8 mouse cellular contexts compared by ENCODE assay signal in the genomic region with DNA sequence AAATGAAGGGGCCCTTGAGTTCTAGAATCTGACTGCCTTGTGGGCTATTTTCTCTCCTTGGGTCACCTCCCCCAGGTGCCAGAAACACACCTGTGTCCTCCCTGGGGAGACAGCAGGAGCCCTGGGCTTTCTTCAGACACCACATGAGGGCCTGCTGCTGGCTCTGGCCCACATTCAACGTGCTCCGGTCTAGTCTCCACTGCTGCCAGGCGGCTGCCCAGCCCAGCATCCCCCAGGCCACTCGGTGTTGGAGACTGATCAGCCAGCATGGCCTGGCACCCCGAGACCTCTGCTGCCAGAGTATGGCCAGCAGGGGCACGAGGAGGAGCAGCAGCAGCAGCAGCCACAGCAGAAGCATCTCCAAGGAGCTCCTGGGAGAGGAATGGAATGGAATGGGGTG. TPM values are rescaled to one million over a fixed set of nuclear protein-coding genes. Genes with fewer than 3 reads are reported as not detected.
DNase-seq lines count a peak whose midpoint lies in the region; ATAC-seq and TF ChIP-seq lines count a peak whose summit lies in the region.

No protein-coding gene starts in this region.

- H3K36me3 ChIP-seq in embryonic facial prominence, embryonic 11.5 days (replicated peaks; ENCODE audit: control insufficient read depth, insufficient read depth, low read depth, low read length): no peaks in the 10 kb centered on the region
- H3K36me3 ChIP-seq in intestine, embryonic 14.5 days (ENCODE audit: control insufficient read depth, insufficient read depth, low read length): no peaks in the 10 kb centered on the region

- no peak for TF ChIP-seq CTCF in layer of hippocampus, adult 2 months (conservative IDR thresholded peaks at IDR 0.05)

- no peaks in the 10 kb centered on the region for H3K4me1 ChIP-seq in embryonic facial prominence, embryonic 11.5 days (ENCODE audit: control insufficient read depth, insufficient read depth, low read length)
- peaks cover 4% of the 10 kb centered on the region; the same call in 1 of the 2 replicates for H3K4me1 ChIP-seq in intestine, embryonic 14.5 days (replicated peaks; ENCODE audit: control insufficient read depth, insufficient read depth, low read length)

- H3K4me2 ChIP-seq in embryonic facial prominence, embryonic 11.5 days (ENCODE audit: low read depth, low read length): peak overlapping the region; percentile 38; the same call in 1 of the 2 replicates
- peak overlapping the region; percentile 59 for H3K4me2 ChIP-seq in intestine, embryonic 14.5 days (ENCODE audit: low read length)

- peak overlapping the region; percentile 66 for H3K4me3 ChIP-seq in layer of hippocampus, adult 2 months
- H3K4me3 ChIP-seq in embryonic facial prominence, embryonic 11.5 days (ENCODE audit: low read depth, low read length): peak overlapping the region; percentile 38; the same call in 1 of the 2 replicates
- H3K4me3 ChIP-seq in intestine, embryonic 14.5 days (ENCODE audit: low read depth, low read length): peak overlapping the region; percentile 75

- ATAC-seq in embryonic facial prominence, embryonic 11.5 days (replicated peaks; ENCODE audit: insufficient number of reproducible peaks, low FRiP score, low TSS enrichment, low read depth): no peak
- ATAC-seq in intestine, embryonic 14.5 days (replicated peaks; ENCODE audit: low FRiP score, low TSS enrichment, low read depth): no peak

- WGBS in embryonic facial prominence, embryonic 11.5 days: 52% methylated on average over 6 of the region's 6 CpGs
- WGBS in intestine, embryonic 14.5 days: 64% methylated on average over 6 of the region's 6 CpGs

- no peak for DNase-seq in layer of hippocampus, adult 2 months (ENCODE audit: low spot score in 2 of 2)
- DNase-seq in layer of hippocampus, adult 11-12 months (ENCODE audit: low spot score): no peak
- DNase-seq in embryonic facial prominence, embryonic 11.5 days (ENCODE audit: low spot score): no peak
- no peak for DNase-seq in intestine, embryonic 14.5 days (ENCODE audit: low spot score)
- peak; percentile 15 for DNase-seq in neural tube, embryonic 10.5 days (ENCODE audit: extremely low spot score, low spot score)
- DNase-seq in right cerebral cortex, postnatal 25 days: no peak
- no peak for DNase-seq in adrenal gland, adult 8-10 months
- no peak for DNase-seq in thymus, postnatal 25 days

- H3K9ac ChIP-seq in embryonic facial prominence, embryonic 11.5 days (replicated peaks; ENCODE audit: low read length): peak overlapping the region; percentile 25; the same call in 1 of the 2 replicates
- H3K9ac ChIP-seq in intestine, embryonic 14.5 days (ENCODE audit: low read length): peak overlapping the region; percentile 45; the same call in 1 of the 2 replicates

- H3K27me3 ChIP-seq in embryonic facial prominence, embryonic 11.5 days (ENCODE audit: control insufficient read depth, insufficient read depth, low read length): no peaks in the 10 kb centered on the region
- H3K27me3 ChIP-seq in intestine, embryonic 14.5 days (replicated peaks; ENCODE audit: control insufficient read depth, insufficient read depth, low read length): no peaks in the 10 kb centered on the region

- H3K27ac ChIP-seq in layer of hippocampus, adult 2 months: peak overlapping the region; percentile 87
- H3K27ac ChIP-seq in embryonic facial prominence, embryonic 11.5 days (replicated peaks; ENCODE audit: low read depth, low read length): no peak overlapping the region
- H3K27ac ChIP-seq in intestine, embryonic 14.5 days (ENCODE audit: low read depth): no peak overlapping the region

- H3K9me3 ChIP-seq in embryonic facial prominence, embryonic 11.5 days (replicated peaks; ENCODE audit: control insufficient read depth, low read length): no peaks in the 10 kb centered on the region
- no peaks in the 10 kb centered on the region for H3K9me3 ChIP-seq in intestine, embryonic 14.5 days (ENCODE audit: control insufficient read depth, low read length)

RNA-seq across cellular contexts. Expression of gene Ghdc, which starts 0.8 kb away (rescaled TPM):
- 1 to 10 TPM; 4.3 to 5.2 TPM for total RNA-seq in layer of hippocampus, adult 2 months (2021)
- 1.4 and 1.5 TPM in 2 replicates for polyA plus RNA-seq in embryonic facial prominence, embryonic 11.5 days (2014; fragmentation: Nextera tagmentation; extraction: Ambion mirVana)
- 3.5 and 3.6 TPM in 2 replicates for polyA plus RNA-seq in intestine, embryonic 14.5 days (2014; fragmentation: Nextera tagmentation; extraction: Ambion mirVana)
- 10 to 100 TPM; 23.1 to 26.4 (median 24.7) TPM for total RNA-seq in adrenal gland, adult 8-10 months (2022)

RNA-seq across cellular contexts. Expression of gene Hcrt, which starts 7.2 kb away (rescaled TPM):
- total RNA-seq in layer of hippocampus, adult 2 months (2021): not detected
- polyA plus RNA-seq in embryonic facial prominence, embryonic 11.5 days (2014; fragmentation: Nextera tagmentation; extraction: Ambion mirVana): not detected in 2 replicates
- polyA plus RNA-seq in intestine, embryonic 14.5 days (2014; fragmentation: Nextera tagmentation; extraction: Ambion mirVana): not detected in 2 replicates
- not detected for total RNA-seq in adrenal gland, adult 8-10 months (2022)

RNA-seq across cellular contexts. Expression of gene Kcnh4, which starts 10.2 kb away (rescaled TPM):
- total RNA-seq in layer of hippocampus, adult 2 months (2021): 1 to 10 TPM; 1.8 to 2.8 TPM
- polyA plus RNA-seq in embryonic facial prominence, embryonic 11.5 days (2014; fragmentation: Nextera tagmentation; extraction: Ambion mirVana): 0.50 and 0.56 TPM in 2 replicates
- polyA plus RNA-seq in intestine, embryonic 14.5 days (2014; fragmentation: Nextera tagmentation; extraction: Ambion mirVana): 0.27 and 0.41 TPM in 2 replicates
- total RNA-seq in adrenal gland, adult 8-10 months (2022): under 1 TPM; 0.15 to 0.31 (median 0.23) TPM

RNA-seq across cellular contexts. Expression of gene Rab5c, which starts 32.0 kb away (rescaled TPM):
- total RNA-seq in layer of hippocampus, adult 2 months (2021): 100 to 1,000 TPM; 137 to 148 TPM
- polyA plus RNA-seq in embryonic facial prominence, embryonic 11.5 days (2014; fragmentation: Nextera tagmentation; extraction: Ambion mirVana): 76.6 and 86.1 TPM in 2 replicates
- polyA plus RNA-seq in intestine, embryonic 14.5 days (2014; fragmentation: Nextera tagmentation; extraction: Ambion mirVana): 61.2 and 63.0 TPM in 2 replicates
- total RNA-seq in adrenal gland, adult 8-10 months (2022): 100 to 1,000 TPM; 183 to 210 (median 190) TPM

RNA-seq across cellular contexts. Expression of gene Hspb9, which starts 56.3 kb away (rescaled TPM):
- total RNA-seq in layer of hippocampus, adult 2 months (2021): not detected
- polyA plus RNA-seq in embryonic facial prominence, embryonic 11.5 days (2014; fragmentation: Nextera tagmentation; extraction: Ambion mirVana): not detected in 2 replicates
- polyA plus RNA-seq in intestine, embryonic 14.5 days (2014; fragmentation: Nextera tagmentation; extraction: Ambion mirVana): 0.78 and 0.96 TPM in 2 replicates
- under 1 TPM in 1 of 4 experiments, not detected in 3; 0.59 TPM for total RNA-seq in adrenal gland, adult 8-10 months (2022)
